Mouse (Mus musculus): ENCODE data around the gene S100a14. TPM values are rescaled to one million over a fixed set of nuclear protein-coding genes. Genes with fewer than 3 reads are reported as not detected.

The S100a14 gene
- polyA plus RNA-seq, 1 experiment, result 1.3 TPM

GRCm38 (mm10) chr3:90497597-90497996 lies 29.1 kb upstream of the S100a14 start:
- Histone ChIP-seq H3K27ac (ENCODE audit: insufficient read depth, low read depth, low read length) (no peak overlapping the region), H3K36me3 (ENCODE audit: control insufficient read depth, insufficient read depth, low read length) (peaks cover 49% of the 10 kb centered on the region)
- TF ChIP-seq POLR2A (IDR thresholded peaks at IDR 0.05; ENCODE audit: low read depth, low read length) (no peak), CTCF (IDR thresholded peaks at IDR 0.05; ENCODE audit: extremely low read depth, insufficient read length, insufficient replicate concordance, low read depth, low read length) (no peak)

GRCm38 (mm10) chr3:90503444-90503843 lies 23.2 kb upstream of the S100a14 start:
- WGBS, result 78% methylated on average over 4 of the region's 4 CpGs
- no peak overlapping the region for H3K4me3 ChIP-seq (ENCODE audit: low read depth, low read length)
- no peak overlapping the region for H3K27ac ChIP-seq (ENCODE audit: insufficient read depth, low read depth, low read length)
- TF ChIP-seq POLR2A (IDR thresholded peaks at IDR 0.05; ENCODE audit: low read depth, low read length), result no peak
- TF ChIP-seq CTCF (IDR thresholded peaks at IDR 0.05; ENCODE audit: extremely low read depth, insufficient read length, insufficient replicate concordance, low read depth, low read length), result no peak
- no peaks in the 10 kb centered on the region for H3K27me3 ChIP-seq (ENCODE audit: control insufficient read depth, insufficient read depth, low read length)
- H3K36me3 ChIP-seq (ENCODE audit: control insufficient read depth, insufficient read depth, low read length), result peaks cover 63% of the 10 kb centered on the region
- 0 out of 2 replicates have a peak, but pooled peaks cover 2% of the 10 kb centered on the region for H3K4me1 ChIP-seq (ENCODE audit: control insufficient read depth, insufficient read depth, insufficient read length, low read length)

More at GRCm38 (mm10) chr3:90497597-90497996, 29.1 kb upstream of the S100a14 start:
- no peaks in the 10 kb centered on the region for H3K27me3 ChIP-seq (ENCODE audit: control insufficient read depth, insufficient read depth, low read length)
- H3K4me3 ChIP-seq (ENCODE audit: low read depth, low read length), result no peak overlapping the region
- H3K4me1 ChIP-seq (ENCODE audit: control insufficient read depth, insufficient read depth, insufficient read length, low read length), result no peaks in the 10 kb centered on the region

GRCm38 (mm10) chr3:90505216-90505615 lies 21.4 kb upstream of the S100a14 start:
- no peaks in the 10 kb centered on the region for H3K27me3 ChIP-seq (ENCODE audit: control insufficient read depth, insufficient read depth, low read length)
- H3K4me3 ChIP-seq (ENCODE audit: low read depth, low read length), result no peak overlapping the region
- no peak overlapping the region for H3K27ac ChIP-seq (ENCODE audit: insufficient read depth, low read depth, low read length)
- TF ChIP-seq POLR2A (IDR thresholded peaks at IDR 0.05; ENCODE audit: low read depth, low read length), result no peak
- no peak for TF ChIP-seq CTCF (IDR thresholded peaks at IDR 0.05; ENCODE audit: extremely low read depth, insufficient read length, insufficient replicate concordance, low read depth, low read length)
- H3K36me3 ChIP-seq (ENCODE audit: control insufficient read depth, insufficient read depth, low read length), result peaks cover 52% of the 10 kb centered on the region
- WGBS, result 95% methylated on average over 5 of the region's 5 CpGs
- 0 out of 2 replicates have a peak, but pooled peaks cover 2% of the 10 kb centered on the region for H3K4me1 ChIP-seq (ENCODE audit: control insufficient read depth, insufficient read depth, insufficient read length, low read length)

- 56% methylated on average over 3 of the region's 3 CpGs for WGBS
- H3K36me3 ChIP-seq (ENCODE audit: control insufficient read depth, insufficient read depth, low read length), result peaks cover 46% of the 10 kb centered on the region
- no peak overlapping the region for H3K27ac ChIP-seq (ENCODE audit: insufficient read depth, low read depth, low read length)
Measured at GRCm38 (mm10) chr3:90506362-90506761, 20.3 kb upstream of the S100a14 start.

GRCm38 (mm10) chr3:90508287-90508949 lies 18.2 kb upstream of the S100a14 start:
- 1% methylated on average over 20 of the region's 20 CpGs for WGBS
- H3K36me3 ChIP-seq (ENCODE audit: control insufficient read depth, insufficient read depth, low read length), result peaks cover 27% of the 10 kb centered on the region
- H3K27me3 ChIP-seq (ENCODE audit: control insufficient read depth, insufficient read depth, low read length), result no peaks in the 10 kb centered on the region
- peak overlapping the region; percentile 84 for H3K27ac ChIP-seq (ENCODE audit: insufficient read depth, low read depth, low read length)
- peak overlapping the region; percentile 70 for H3K4me3 ChIP-seq (ENCODE audit: low read depth, low read length)
- TF ChIP-seq POLR2A (IDR thresholded peaks at IDR 0.05; ENCODE audit: low read depth, low read length), result no peak
- no peak for TF ChIP-seq CTCF (IDR thresholded peaks at IDR 0.05; ENCODE audit: extremely low read depth, insufficient read length, insufficient replicate concordance, low read depth, low read length)
- H3K4me1 ChIP-seq (ENCODE audit: control insufficient read depth, insufficient read depth, insufficient read length, low read length), result 0 out of 2 replicates have a peak, but pooled peaks cover 2% of the 10 kb centered on the region

More at GRCm38 (mm10) chr3:90506362-90506761, 20.3 kb upstream of the S100a14 start:
- H3K4me1 ChIP-seq (ENCODE audit: control insufficient read depth, insufficient read depth, insufficient read length, low read length), result 0 out of 2 replicates have a peak, but pooled peaks cover 2% of the 10 kb centered on the region
- H3K4me3 ChIP-seq (ENCODE audit: low read depth, low read length), result no peak overlapping the region
- no peaks in the 10 kb centered on the region for H3K27me3 ChIP-seq (ENCODE audit: control insufficient read depth, insufficient read depth, low read length)
- no peak for TF ChIP-seq CTCF (IDR thresholded peaks at IDR 0.05; ENCODE audit: extremely low read depth, insufficient read length, insufficient replicate concordance, low read depth, low read length)
- no peak for TF ChIP-seq POLR2A (IDR thresholded peaks at IDR 0.05; ENCODE audit: low read depth, low read length)

- TF ChIP-seq CTCF (IDR thresholded peaks at IDR 0.05; ENCODE audit: extremely low read depth, insufficient read length, insufficient replicate concordance, low read depth, low read length) (no peak), POLR2A (IDR thresholded peaks at IDR 0.05; ENCODE audit: low read depth, low read length) (0 out of 2 replicates have a peak, but pooled peaks have one; percentile 13)
- peak within 1 kb of the TSS; percentile 70 for H3K4me3 ChIP-seq (ENCODE audit: low read depth, low read length)
- H3K27ac ChIP-seq (ENCODE audit: insufficient read depth, low read depth, low read length), result peak within 1 kb of the TSS; percentile 84
- no peaks in the 10 kb centered on the region for H3K27me3 ChIP-seq (ENCODE audit: control insufficient read depth, insufficient read depth, low read length)
- H3K36me3 ChIP-seq (ENCODE audit: control insufficient read depth, insufficient read depth, low read length), result peaks cover 22% of the 10 kb centered on the region
- WGBS, result under 1% methylated on average over 66 of the region's 66 CpGs
- H3K4me1 ChIP-seq (ENCODE audit: control insufficient read depth, insufficient read depth, insufficient read length, low read length), result 0 out of 2 replicates have a peak, but pooled peaks cover 2% of the 10 kb centered on the region
Measured at GRCm38 (mm10) chr3:90508950-90509746, 17.5 kb upstream of the S100a14 start, which contains the start of gene Chtop. Gene Chtop (minus strand): TSS chr3:90509498.

GRCm38 (mm10) chr3:90509747-90510123 lies 16.9 kb upstream of the S100a14 start:
- WGBS, result 3% methylated on average over 2 of the region's 2 CpGs
- H3K36me3 ChIP-seq (ENCODE audit: control insufficient read depth, insufficient read depth, low read length), result peaks cover 20% of the 10 kb centered on the region
- peak overlapping the region; percentile 83 for H3K27ac ChIP-seq (ENCODE audit: insufficient read depth, low read depth, low read length)
- no peak overlapping the region for H3K4me3 ChIP-seq (ENCODE audit: low read depth, low read length)
- H3K4me1 ChIP-seq (ENCODE audit: control insufficient read depth, insufficient read depth, insufficient read length, low read length), result 0 out of 2 replicates have a peak, but pooled peaks cover 2% of the 10 kb centered on the region
- no peaks in the 10 kb centered on the region for H3K27me3 ChIP-seq (ENCODE audit: control insufficient read depth, insufficient read depth, low read length)
- TF ChIP-seq POLR2A (IDR thresholded peaks at IDR 0.05; ENCODE audit: low read depth, low read length), result no peak
- TF ChIP-seq CTCF (IDR thresholded peaks at IDR 0.05; ENCODE audit: extremely low read depth, insufficient read length, insufficient replicate concordance, low read depth, low read length), result no peak
